Mouse (Mus musculus) myocyte (in vitro differentiated cells): ENCODE results near the gene Tmc2. TPM values are rescaled to one million over a fixed set of nuclear protein-coding genes. Genes with fewer than 3 reads are reported as not detected.

Experiments used
- H3K27me3 ChIP-seq: one replicate; pipeline ENCODE4 v1.6.1; 2011; ENCODE audit not compliant: control insufficient read depth, insufficient read depth, insufficient read length
- H3K36me3 ChIP-seq: one replicate; pipeline ENCODE4 v1.6.1; 2011; ENCODE audit not compliant: control insufficient read depth, insufficient read depth
- H3K4me2 ChIP-seq: one replicate; pipeline ENCODE4 v1.6.1; 2011; ENCODE audit warnings: low read depth, control low read depth
- H3K4me3 ChIP-seq: one replicate; pipeline ENCODE4 v1.5.1; 2011; ENCODE audit warnings: mild to moderate bottlenecking, control low read depth, moderate library complexity
- H3K79me2 ChIP-seq: one replicate; pipeline ENCODE4 v1.6.1; 2011; ENCODE audit not compliant: control insufficient read depth, insufficient read depth
- H3ac ChIP-seq: one replicate; pipeline ENCODE4 v1.6.1; 2011; ENCODE audit not compliant: control insufficient read depth, insufficient read length
- CEBPB ChIP-seq: IDR thresholded peaks from 2 replicates; pipeline ENCODE4 v1.6.1; 2011; ENCODE audit warnings: mild to moderate bottlenecking, moderate library complexity; ENCODE audit not compliant: poor library complexity, insufficient read depth, severe bottlenecking
- E2F4 ChIP-seq: IDR thresholded peaks from one replicate; pipeline ENCODE4 v1.6.1; 2011; ENCODE audit warnings: mild to moderate bottlenecking, control low read depth, moderate library complexity; ENCODE audit not compliant: insufficient read depth
- MAX ChIP-seq: IDR thresholded peaks from one replicate; pipeline ENCODE4 v1.6.1; 2011; ENCODE audit warnings: low read depth, mild to moderate bottlenecking, control low read depth
- MYOD1 ChIP-seq, 3 experiments: IDR thresholded peaks; one replicate each; pipeline ENCODE4 v1.6.1; 2011; ENCODE audit warnings: control low read depth in 2 of 3, low read depth in 2 of 3, mild to moderate bottlenecking in 2 of 3, moderate library complexity in 1 of 3; ENCODE audit not compliant: insufficient read length in 2 of 3, control insufficient read depth in 1 of 3
- MYOG ChIP-seq, 3 experiments: IDR thresholded peaks; one replicate each; pipeline ENCODE4 v1.6.1; 2011; ENCODE audit warnings: control low read depth in 2 of 3, low read depth in 2 of 3, mild to moderate bottlenecking in 2 of 3; ENCODE audit not compliant: insufficient read length in 2 of 3, control insufficient read depth in 1 of 3, insufficient read depth in 1 of 3
- POLR2A ChIP-seq: IDR thresholded peaks from one replicate; pipeline ENCODE4 v1.6.1; 2011; ENCODE audit warnings: low read depth, mild to moderate bottlenecking, control low read depth, moderate library complexity; ENCODE audit not compliant: insufficient read length
- POLR2AphosphoS2 ChIP-seq: IDR thresholded peaks from one replicate; pipeline ENCODE4 v1.6.1; 2011; ENCODE audit warnings: low read depth, control low read depth; ENCODE audit not compliant: insufficient read length
- REST ChIP-seq: IDR thresholded peaks from one replicate; pipeline ENCODE4 v1.6.1; 2011; ENCODE audit warnings: mild to moderate bottlenecking, control low read depth, moderate library complexity; ENCODE audit not compliant: insufficient read depth, insufficient read length
- SRF ChIP-seq: IDR thresholded peaks from one replicate; pipeline ENCODE4 v1.6.1; 2011; ENCODE audit warnings: low read depth; ENCODE audit not compliant: control insufficient read depth, insufficient read length
- TCF12 ChIP-seq: IDR thresholded peaks from one replicate; pipeline ENCODE4 v1.6.1; 2011; ENCODE audit warnings: mild to moderate bottlenecking, control low read depth; ENCODE audit not compliant: poor library complexity, insufficient read depth, severe bottlenecking
- TCF3 ChIP-seq: IDR thresholded peaks from one replicate; pipeline ENCODE4 v1.6.1; 2011; ENCODE audit warnings: low read depth, control low read depth; ENCODE audit not compliant: insufficient read length
- USF1 ChIP-seq: IDR thresholded peaks from one replicate; pipeline ENCODE4 v1.6.1; 2011; ENCODE audit warnings: low read depth, mild to moderate bottlenecking, control low read depth, moderate library complexity
- polyA plus RNA-seq: library from polyadenylated mRNA; unstranded; fragments of >200 nt; fragmentation: generic; extraction: Trizol; gene quantifications from one replicate; pipeline ENCODE4 v1.2.1, GENCODE M21; 2012; ENCODE audit warnings: missing spikeins

Gene Tmc2
- polyA plus RNA-seq, 1 experiment = not detected

- Histone ChIP-seq H3K79me2 (no peaks in the 10 kb centered on the region), H3K4me3 (no peak overlapping the region), H3ac (no peak overlapping the region), H3K4me2 (peak overlapping the region; percentile 18), H3K36me3 (no peaks in the 10 kb centered on the region), H3K27me3 (peaks cover 25% of the 10 kb centered on the region)
- no peak for TF ChIP-seq USF1
- no peak for TF ChIP-seq POLR2A
- TF ChIP-seq TCF12 = no peak
- no peak for TF ChIP-seq MYOG (IDR thresholded peaks at IDR 0.05; ENCODE audit: control insufficient read depth in 1 of 3, insufficient read depth in 1 of 3, insufficient read length in 2 of 3, low read depth in 2 of 3)
- TF ChIP-seq CEBPB = no peak
Measured at GRCm38 (mm10) chr2:130296134-130296745, 101.2 kb downstream of the Tmc2 start.

- H3K27me3 ChIP-seq = peaks cover 25% of the 10 kb centered on the region
- TF ChIP-seq POLR2A = no peak
- TF ChIP-seq USF1 = no peak
- no peak for TF ChIP-seq REST
- TF ChIP-seq MYOG (IDR thresholded peaks at IDR 0.05; ENCODE audit: control insufficient read depth in 1 of 3, insufficient read depth in 1 of 3, insufficient read length in 2 of 3, low read depth in 2 of 3) = no peak
- TF ChIP-seq SRF = no peak
- TF ChIP-seq MAX = no peak
- no peak for TF ChIP-seq E2F4
- no peak for TF ChIP-seq TCF12
- no peak for TF ChIP-seq TCF3
- no peak for TF ChIP-seq POLR2AphosphoS2
- no peak for TF ChIP-seq CEBPB
- no peak for TF ChIP-seq MYOD1 (IDR thresholded peaks at IDR 0.05; ENCODE audit: control insufficient read depth in 1 of 3, insufficient read length in 2 of 3, low read depth in 2 of 3)
- no peak overlapping the region for H3K4me2 ChIP-seq
Measured at GRCm38 (mm10) chr2:130297580-130297979, 102.6 kb downstream of the Tmc2 start.

GRCm38 (mm10) chr2:130303014-130303413 is 108.0 kb downstream of the Tmc2 start:
- Histone ChIP-seq H3K4me3 (no peak overlapping the region), H3K27me3 (peaks cover 6% of the 10 kb centered on the region), H3K4me2 (no peak overlapping the region), H3K79me2 (no peaks in the 10 kb centered on the region), H3ac (no peak overlapping the region), H3K36me3 (no peaks in the 10 kb centered on the region)
- no peak for TF ChIP-seq REST
- no peak for TF ChIP-seq SRF
- no peak for TF ChIP-seq MAX
- TF ChIP-seq USF1 = no peak
- TF ChIP-seq TCF12 = no peak
- no peak for TF ChIP-seq POLR2A
- no peak for TF ChIP-seq MYOG (IDR thresholded peaks at IDR 0.05; ENCODE audit: control insufficient read depth in 1 of 3, insufficient read depth in 1 of 3, insufficient read length in 2 of 3, low read depth in 2 of 3)
- no peak for TF ChIP-seq MYOD1 (IDR thresholded peaks at IDR 0.05; ENCODE audit: control insufficient read depth in 1 of 3, insufficient read length in 2 of 3, low read depth in 2 of 3)
- no peak for TF ChIP-seq E2F4
- TF ChIP-seq POLR2AphosphoS2 = no peak
- TF ChIP-seq CEBPB = no peak
- TF ChIP-seq TCF3 = no peak

More at GRCm38 (mm10) chr2:130297580-130297979, 102.6 kb downstream of the Tmc2 start:
- Histone ChIP-seq H3K36me3 (no peaks in the 10 kb centered on the region), H3K79me2 (no peaks in the 10 kb centered on the region), H3K4me3 (no peak overlapping the region), H3ac (no peak overlapping the region)

Other genes starting within 250 kb of the Tmc2 start
- not detected for gene Tgm3, start 182.8 kb upstream of the Tmc2 start, polyA plus RNA-seq
- not detected for gene Tgm6, start 82.8 kb upstream of the Tmc2 start, polyA plus RNA-seq
- gene Snrpb, start 15.8 kb upstream of the Tmc2 start, polyA plus RNA-seq = 526 TPM
- gene Nop56, start 79.2 kb downstream of the Tmc2 start, polyA plus RNA-seq = 105 TPM
- 137 TPM for gene Idh3b, start 89.4 kb downstream of the Tmc2 start, polyA plus RNA-seq
- 0.10 TPM for gene Ebf4, start 100.0 kb downstream of the Tmc2 start, polyA plus RNA-seq
- 0.34 TPM for gene Cpxm1, start 202.4 kb downstream of the Tmc2 start, polyA plus RNA-seq
- gene Gm28372, start 210.0 kb downstream of the Tmc2 start, polyA plus RNA-seq = 0.04 TPM
- gene 1700020A23Rik, start 210.1 kb downstream of the Tmc2 start, polyA plus RNA-seq = not detected
- gene Tmem239, start 211.3 kb downstream of the Tmc2 start, polyA plus RNA-seq = not detected
- gene Vps16, start 229.1 kb downstream of the Tmc2 start, polyA plus RNA-seq = 43.6 TPM
- gene Pced1a, start 229.5 kb downstream of the Tmc2 start, polyA plus RNA-seq = 10.9 TPM